Mouse (Mus musculus): Measurements from ENCODE around the gene Olfr764-ps1.
"Not testable (repeated sequence)": the region's sequence is repeated elsewhere in the genome, so short reads cannot be mapped to it uniquely, and the experiment has no call there.

Gene Olfr764-ps1

DNA sequence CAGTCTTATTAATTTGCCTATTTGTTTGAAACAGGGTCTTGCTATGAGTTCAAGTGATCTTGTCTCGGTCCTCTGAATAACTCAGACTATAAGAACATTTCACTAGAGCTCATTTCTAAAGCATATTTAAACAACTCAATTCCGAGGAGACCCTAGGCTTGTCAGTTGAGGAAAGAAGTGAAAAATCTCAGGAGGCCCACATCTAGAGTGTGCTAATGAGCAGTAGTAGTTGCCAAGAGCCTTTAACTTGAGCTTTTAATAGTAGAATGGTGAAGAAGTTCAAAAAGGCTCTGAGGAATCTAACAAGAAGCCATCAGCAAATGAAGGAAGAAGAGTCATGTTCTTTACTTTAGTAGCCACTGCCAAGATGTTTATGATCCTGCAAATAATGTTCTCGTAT, at the start of gene Olfr764-ps1:
TSS of gene Olfr764-ps1 (minus strand) at position 101 of the 400 bp plus-strand sequence.
- DNase-seq (ENCODE audit: low spot score in 2 of 2), result no peak

DNA sequence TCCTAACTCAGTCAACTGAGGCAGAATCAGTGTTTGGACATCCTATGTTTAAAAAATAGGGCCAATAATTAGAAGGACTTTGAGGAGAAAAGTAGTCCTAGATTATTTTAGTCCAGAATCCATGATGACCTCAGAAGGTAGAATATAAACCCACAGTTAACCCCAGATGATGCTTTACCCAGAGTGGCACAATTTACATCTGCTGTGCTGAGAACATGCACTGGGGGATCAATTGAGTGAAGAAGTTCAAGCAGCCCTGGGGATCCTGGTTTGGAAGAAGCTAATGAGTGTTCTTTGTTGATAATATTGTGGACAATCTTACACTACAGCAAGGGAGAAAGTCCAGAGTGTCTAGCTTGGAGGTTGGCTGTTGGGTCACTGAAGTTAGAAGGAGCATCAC, 43.1 kb upstream of the Olfr764-ps1 start, which contains the start of gene Olfr767:
TSS of gene Olfr767 (minus strand) at position 101 of the 400 bp plus-strand sequence.
- DNase-seq (ENCODE audit: low spot score in 2 of 2), result not testable (repeated sequence)

DNA sequence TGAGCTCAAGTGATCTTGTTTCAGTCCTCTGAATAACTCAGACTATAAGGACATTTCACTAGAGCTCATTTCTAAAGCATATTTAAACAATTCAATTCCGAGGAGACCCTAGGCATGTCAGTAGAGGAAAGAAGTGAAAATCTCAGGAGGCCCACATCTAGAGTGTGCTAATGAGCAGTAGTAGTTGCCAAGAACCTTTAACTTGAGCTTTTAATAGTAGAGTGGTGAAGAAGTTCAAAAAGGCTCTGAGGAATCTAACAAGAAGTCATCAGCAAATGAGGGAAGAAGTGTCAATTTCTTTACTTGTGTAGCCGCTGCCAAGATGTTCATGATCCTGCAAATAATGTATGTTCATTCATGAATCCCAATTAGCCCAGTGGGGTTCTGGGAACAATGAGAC, 29.2 kb upstream of the Olfr764-ps1 start, which contains the start of gene Olfr766-ps1:
TSS of gene Olfr766-ps1 (minus strand) at position 101 of the 400 bp plus-strand sequence.
- no peak for DNase-seq (ENCODE audit: low spot score in 2 of 2)

DNA sequence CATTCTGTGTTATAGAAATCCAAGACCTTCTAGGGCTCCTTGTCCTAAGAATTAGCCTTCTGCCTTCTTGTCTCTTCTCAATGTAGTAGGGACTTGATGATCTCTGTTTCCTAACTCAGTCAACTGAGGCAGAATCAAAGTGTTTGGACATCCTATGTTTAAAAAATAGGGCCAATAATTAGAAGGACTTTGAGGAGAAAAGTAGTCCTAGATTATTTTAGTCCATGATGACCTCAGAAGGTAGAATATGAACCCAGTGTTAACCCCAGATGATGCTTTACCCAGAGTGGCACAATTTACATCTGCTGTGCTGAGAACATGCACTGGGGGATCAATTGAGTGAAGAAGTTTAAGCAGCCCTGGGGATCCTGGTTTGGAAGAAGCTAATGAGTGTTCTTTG, 10.2 kb upstream of the Olfr764-ps1 start, which contains the start of gene Olfr765:
TSS of gene Olfr765 (minus strand) at position 101 of the 400 bp plus-strand sequence.
- DNase-seq (ENCODE audit: low spot score in 2 of 2), result not testable (repeated sequence)

DNA sequence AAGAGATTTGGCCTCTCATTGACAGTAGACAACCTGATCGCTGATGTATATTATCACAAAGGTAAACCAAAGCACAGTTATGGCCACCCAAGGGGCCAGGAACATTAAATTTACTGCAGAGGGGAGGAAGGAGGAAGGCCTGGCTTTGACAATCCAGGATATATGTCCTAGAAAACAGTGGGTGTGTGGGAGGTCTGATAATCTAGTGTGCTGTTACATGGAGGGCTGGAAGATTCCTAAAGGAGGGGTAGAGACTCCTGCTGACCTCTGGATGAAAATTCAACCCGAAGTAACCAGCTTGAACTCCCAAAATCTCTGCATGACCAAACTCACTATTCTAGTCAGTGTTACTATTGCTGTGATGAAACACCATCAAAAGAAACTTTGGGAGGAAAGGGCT, 11.4 kb downstream of the Olfr764-ps1 start:
- DNase-seq (ENCODE audit: low spot score in 2 of 2), result no peak

DNA sequence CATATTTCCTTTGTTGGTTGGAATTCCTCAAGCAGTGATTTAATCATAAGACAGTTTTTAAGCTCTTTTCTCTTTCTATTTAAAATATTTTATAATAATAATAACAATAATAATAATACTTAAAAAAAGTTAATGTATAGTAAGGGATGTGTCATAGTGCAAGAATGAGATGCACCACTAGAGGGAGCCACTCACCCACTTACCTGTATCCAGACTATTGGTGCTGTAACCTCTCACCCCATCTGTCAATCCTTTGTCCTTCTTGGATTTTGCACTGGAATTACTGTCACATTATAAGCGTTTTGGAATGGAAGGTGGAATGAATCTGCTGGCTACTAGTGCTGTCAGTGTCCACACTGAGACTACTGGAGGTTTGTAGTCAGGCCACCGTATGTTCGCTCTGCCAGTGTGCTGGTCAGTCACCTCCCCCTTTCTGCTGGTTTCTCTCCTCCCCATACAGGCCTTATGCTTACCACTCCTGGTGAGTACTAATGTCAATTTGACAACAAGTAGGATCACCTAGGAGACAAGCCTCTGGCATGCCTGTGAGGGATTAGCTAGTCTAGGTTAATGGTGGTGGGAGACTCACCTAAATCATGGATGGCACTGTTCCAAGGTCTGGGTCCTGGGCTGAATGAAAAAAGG, 13.6 kb downstream of the Olfr764-ps1 start:
- DNase-seq (ENCODE audit: low spot score in 2 of 2), result peak in 1 of 2 experiments; percentile 4

DNA sequence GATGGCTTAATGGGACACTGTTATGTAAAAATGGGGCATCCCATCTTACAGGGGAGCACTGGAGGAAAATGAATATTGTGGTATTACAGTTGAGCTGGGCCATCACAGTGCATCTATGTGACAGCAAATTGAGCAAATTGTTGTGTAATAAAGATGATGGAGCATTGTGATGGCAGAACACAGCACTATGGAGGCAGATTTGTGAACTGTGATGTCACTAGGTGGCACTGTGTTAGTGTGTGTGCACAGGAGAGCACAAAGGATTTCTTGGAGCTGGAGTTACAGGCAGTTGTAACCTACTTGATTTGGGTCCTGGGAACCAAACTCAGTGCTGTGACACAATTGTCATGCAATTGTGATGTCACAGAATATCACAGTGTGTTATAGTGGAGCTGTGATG, 16.4 kb downstream of the Olfr764-ps1 start:
- no peak for DNase-seq (ENCODE audit: low spot score in 2 of 2)

DNA sequence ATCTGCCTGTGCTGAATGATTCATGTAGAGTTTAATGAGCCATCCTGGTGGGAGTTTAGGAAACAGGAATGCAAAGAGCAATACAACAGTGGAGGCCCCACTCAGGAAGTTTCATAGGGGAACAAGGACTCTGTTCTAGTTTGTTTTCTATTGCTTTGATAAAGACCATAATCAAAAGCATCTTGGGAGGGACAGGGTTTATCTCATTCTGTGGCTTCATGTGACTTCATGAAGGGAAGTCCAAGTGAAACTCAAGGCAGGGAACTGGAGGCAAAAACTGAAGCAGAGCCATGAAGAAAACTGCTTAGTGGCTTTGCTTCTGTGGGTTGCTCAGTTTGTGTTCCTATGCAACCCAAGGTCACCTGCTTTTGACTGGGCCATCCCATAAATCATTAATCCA, 25.2 kb downstream of the Olfr764-ps1 start:
- no peak for DNase-seq (ENCODE audit: low spot score in 2 of 2)

DNA sequence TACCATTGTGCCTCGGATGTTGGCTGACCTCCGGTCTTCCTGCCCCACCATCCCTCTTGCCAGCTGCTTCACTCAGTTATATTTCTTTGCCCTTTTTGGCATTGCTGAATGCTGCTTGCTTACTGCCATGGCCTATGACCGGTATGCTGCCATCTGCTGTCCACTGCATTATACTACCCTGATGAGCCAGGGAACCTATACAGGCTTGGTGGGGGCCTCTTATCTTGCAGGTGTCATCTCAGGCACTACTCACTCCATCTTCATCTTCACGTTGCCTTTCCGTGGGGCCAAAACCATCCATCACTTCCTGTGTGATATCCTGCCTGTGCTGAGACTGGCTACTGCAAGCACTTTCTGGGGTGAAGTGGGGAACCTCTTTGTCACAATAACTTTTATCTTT, 28.2 kb downstream of the Olfr764-ps1 start:
- DNase-seq (ENCODE audit: low spot score in 2 of 2), result not testable (repeated sequence)

DNA sequence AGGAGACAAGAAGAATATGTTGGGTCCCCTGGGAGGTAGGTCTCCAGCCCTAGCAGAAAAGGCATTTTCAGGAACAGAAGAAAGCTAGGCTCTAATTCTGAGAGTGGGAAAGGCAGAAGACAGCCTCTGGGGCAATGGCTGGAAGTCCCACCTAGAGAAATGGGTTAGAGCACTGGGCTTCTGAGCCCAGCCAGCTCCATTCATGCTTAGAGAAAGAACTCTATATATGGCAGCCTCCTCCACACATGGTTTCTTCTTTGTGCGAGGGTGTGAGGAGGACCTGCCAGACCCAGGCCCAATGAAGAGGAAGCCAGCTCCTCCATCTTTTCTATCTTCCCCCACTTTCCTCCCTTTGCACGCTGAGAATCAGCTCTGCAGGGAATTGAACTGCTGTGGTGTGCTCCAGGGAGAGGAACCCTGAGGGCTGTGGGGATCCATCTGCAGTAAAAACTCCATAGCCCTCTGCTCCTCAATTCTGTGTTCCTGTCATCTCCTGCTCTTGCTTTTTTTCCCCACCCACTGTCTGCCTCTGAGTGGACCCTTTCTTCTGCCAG, 29.3 kb downstream of the Olfr764-ps1 start, which contains the start of gene Olfr763:
TSS of gene Olfr763 (plus strand) at position 504 of the 554 bp plus-strand sequence.
- no peak for DNase-seq (ENCODE audit: low spot score in 2 of 2)

DNA sequence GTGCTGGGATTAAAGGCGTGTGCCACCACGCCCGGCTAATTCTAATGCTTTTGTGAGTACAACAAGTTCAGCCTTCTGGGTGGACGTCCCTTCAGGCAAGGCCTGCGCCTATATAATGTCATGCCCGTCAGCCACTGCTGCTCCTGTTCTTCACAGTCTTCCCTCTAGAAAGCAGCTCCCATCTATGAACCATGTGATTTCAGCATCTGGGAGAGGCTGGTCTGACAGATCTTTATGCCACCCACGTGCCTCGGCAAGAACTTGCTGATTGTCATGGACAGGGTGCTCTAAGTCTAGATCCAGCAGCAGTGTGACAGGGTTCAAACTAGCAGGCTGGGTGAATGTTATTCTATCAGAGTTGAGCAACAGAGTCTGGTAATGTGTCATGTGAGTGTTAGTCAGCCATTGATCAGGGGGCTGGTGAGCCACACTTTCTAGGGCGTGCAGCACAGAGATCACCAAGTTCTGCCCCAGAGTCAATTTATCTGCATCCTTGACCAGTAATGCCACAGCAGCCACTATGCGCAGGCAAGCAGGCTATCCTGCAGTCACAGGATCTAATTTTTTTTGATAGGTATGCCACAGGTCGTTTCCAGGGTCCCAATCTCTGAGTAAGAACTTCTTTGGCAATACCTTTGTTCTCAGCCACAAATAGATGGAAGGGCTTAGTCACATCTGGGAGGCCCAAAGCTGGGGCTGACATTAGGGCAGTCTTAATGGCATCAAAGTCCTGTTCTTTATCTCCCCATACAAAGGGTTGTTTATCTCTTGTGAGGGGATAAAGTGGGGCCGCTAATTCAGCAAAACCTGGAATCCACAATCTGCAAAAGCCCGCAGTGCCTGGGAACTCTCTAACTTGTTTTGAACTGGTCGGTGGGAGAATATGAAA, 35.4 kb downstream of the Olfr764-ps1 start:
- no peak for DNase-seq (ENCODE audit: low spot score in 2 of 2)

DNA sequence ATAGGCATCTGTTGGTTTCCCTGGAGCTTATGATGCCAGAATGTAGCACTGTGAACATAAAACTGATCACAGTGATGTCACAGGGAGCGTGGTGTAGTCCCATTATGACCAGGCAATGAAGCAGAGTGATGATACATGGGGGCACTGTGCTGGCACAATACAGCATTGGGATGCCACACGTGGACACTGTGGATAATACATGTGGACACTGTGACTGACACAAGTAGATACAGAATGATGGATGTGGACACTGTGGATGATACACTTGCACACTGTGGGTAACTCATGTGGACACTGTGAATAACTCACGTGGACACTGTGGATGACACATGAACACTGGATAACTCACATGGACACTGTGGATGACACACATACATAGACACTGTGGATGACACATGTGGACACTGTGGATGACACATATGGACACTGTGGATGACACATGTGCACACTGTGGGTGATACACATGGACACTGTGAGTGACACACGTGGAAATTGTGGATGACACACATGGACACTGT, 43.1 kb downstream of the Olfr764-ps1 start:
- no peak for DNase-seq (ENCODE audit: low spot score in 2 of 2)

DNA sequence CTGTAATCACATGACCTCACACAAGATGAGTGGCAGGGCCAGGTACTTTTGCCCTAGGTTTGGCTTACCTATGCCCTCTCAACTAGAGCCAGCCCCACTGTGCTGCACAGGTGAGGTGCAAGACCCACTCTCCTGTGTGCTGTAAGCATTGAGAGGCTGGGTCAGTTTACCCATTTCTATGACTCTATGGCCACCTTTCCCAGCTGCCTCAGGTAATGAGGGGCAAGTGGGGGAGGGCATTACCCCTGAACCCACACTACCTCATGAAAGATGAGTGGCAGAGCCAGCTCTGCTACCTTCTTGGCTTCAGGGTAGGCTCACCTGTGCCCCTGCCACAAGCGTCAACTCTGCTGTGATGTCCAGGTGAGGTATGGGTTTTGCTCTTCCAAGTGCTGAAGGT, 43.9 kb downstream of the Olfr764-ps1 start:
- DNase-seq (ENCODE audit: low spot score in 2 of 2), result no peak

DNA sequence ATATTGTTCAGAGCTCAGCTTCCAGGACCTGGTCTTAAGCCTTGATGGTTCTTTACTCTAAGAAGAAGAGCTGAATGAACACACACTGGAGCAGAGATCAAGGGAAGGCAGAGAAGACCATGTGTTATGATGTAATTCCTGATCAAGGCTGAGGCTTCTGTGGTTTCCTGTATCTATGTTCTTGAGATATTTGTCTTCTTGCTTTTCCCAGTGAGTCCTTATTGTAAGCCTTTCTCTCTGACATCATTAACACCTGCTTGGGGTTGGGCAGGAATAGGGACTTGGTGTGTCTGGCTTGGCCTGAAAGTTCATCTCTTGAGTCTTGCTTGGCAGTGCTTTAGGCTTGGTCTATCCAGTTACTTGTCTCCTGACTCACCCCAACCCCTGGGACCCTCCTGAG, 48.7 kb downstream of the Olfr764-ps1 start:
- DNase-seq (ENCODE audit: low spot score in 2 of 2), result peak; percentile 2 to 35

DNA sequence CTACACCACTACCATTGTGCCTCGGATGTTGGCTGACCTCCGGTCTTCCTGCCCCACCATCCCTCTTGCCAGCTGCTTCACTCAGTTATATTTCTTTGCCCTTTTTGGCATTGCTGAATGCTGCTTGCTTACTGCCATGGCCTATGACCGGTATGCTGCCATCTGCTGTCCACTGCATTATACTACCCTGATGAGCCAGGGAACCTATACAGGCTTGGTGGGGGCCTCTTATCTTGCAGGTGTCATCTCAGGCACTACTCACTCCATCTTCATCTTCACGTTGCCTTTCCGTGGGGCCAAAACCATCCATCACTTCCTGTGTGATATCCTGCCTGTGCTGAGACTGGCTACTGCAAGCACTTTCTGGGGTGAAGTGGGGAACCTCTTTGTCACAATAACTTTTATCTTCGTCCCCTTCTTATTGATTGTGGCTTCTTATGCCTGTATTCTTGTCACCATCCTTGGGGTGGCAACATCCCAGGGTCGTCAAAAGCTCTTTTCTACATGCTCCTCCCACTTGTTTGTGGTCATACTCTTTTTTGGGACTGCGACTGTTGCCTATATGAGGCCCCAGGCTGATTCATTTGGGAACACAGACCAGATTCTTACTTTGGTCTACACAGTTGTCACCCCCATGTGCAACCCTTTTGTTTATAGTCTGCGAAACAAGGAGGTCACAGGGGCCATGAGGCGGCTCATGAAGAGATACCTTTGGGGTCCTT, 49.4 kb downstream of the Olfr764-ps1 start:
- not testable (repeated sequence) for DNase-seq (ENCODE audit: low spot score in 2 of 2)

DNA sequence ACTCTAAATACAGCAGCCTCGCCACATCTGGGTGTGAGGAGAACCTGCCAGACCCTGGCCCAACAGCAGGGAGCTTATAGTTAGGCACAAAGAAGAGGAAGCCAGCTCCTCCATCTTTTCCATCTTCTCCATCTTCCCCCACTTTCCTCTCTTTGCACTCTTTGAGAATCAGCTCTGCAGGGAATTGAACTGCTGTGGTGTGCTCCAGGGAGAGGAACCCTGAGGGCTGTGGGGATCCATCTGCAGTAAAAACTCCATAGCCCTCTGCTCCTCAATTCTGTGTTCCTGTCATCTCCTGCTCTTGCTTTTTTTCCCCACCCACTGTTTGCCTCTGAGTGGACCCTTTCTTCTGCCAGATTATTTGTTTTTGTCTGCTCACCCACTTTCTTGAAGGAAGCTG, 50.6 kb downstream of the Olfr764-ps1 start, which contains the start of gene Olfr9:
TSS of gene Olfr9 (plus strand) at position 301 of the 400 bp plus-strand sequence.
- not testable (repeated sequence) for DNase-seq (ENCODE audit: low spot score in 2 of 2)
